Mouse (Mus musculus): ENCODE results near the gene Pde5a. TPM values are rescaled to one million over a fixed set of nuclear protein-coding genes. Genes with fewer than 3 reads are reported as not detected.

Pde5a gene
- polyA plus RNA-seq, 1 experiment from 2014 or later: 27.8 TPM

DNA sequence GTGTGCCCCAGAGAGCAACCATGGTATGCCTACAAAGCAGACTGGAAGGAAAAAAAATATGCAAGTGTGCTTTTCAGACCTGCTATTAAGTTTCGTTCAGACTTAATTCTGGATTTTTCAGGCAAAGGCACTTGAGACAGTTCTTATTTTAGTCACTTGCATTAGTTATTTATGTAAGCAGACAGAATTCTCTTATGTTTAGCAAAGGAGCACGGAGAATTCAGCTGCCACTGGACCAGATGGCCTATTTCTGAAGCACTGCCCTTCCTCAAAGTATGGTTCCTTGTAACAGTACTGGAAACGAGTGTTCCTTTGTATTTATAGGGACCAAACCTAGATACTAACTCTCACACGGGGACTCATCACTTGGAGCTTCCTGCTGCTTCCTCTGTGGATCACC lies 38.2 kb downstream of the Pde5a start:
- Histone ChIP-seq H3K36me3 (peaks cover 14% of the 10 kb centered on the region; the same call in 1 of the 2 replicates), H3K4me2 (no peak overlapping the region), H3K4me3 (no peak overlapping the region), H3K27me3 (no peaks in the 10 kb centered on the region), H3K9me3 (no peaks in the 10 kb centered on the region), H3K9ac (no peak overlapping the region), H3K4me1 (peaks cover 7% of the 10 kb centered on the region; the same call in 1 of the 2 replicates), H3K27ac (0 out of 2 replicates have a peak overlapping the region, but pooled peaks have one; percentile 13)
- WGBS: 36% methylated on average over 4 of the region's 4 CpGs
- ATAC-seq (ENCODE audit: borderline replicate concordance, extremely low read depth, low FRiP score, low TSS enrichment): no peak

DNA sequence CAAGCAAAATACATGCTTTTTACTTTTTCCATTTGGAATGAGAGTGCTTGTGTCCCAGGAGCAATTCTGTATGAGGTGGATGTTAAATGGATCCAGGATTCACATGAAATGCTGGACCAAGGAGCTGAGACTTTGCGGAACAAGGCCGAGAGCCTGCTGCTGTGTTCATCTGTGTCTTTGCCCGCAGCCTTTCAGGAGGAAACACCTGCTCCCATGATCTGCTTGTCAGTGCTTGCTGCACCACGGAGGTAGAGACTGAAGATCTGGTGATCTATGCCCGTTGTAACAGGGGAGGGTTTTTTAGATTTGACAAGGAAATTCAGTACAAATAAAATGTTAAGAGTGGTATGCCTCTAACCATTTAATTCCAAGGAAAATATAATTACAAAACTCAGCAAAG lies 39.1 kb downstream of the Pde5a start:
- WGBS: 74% methylated on average over 5 of the region's 5 CpGs
- H3K27me3 ChIP-seq: no peaks in the 10 kb centered on the region
- no peak overlapping the region for H3K9ac ChIP-seq
- peaks cover 9% of the 10 kb centered on the region; the same call in 1 of the 2 replicates for H3K4me1 ChIP-seq
- no peak overlapping the region for H3K4me3 ChIP-seq
- H3K4me2 ChIP-seq: no peak overlapping the region
- no peaks in the 10 kb centered on the region for H3K9me3 ChIP-seq
- H3K27ac ChIP-seq: no peak overlapping the region
- peaks cover 9% of the 10 kb centered on the region; the same call in 1 of the 2 replicates for H3K36me3 ChIP-seq
- ATAC-seq (ENCODE audit: borderline replicate concordance, extremely low read depth, low FRiP score, low TSS enrichment): no peak

DNA sequence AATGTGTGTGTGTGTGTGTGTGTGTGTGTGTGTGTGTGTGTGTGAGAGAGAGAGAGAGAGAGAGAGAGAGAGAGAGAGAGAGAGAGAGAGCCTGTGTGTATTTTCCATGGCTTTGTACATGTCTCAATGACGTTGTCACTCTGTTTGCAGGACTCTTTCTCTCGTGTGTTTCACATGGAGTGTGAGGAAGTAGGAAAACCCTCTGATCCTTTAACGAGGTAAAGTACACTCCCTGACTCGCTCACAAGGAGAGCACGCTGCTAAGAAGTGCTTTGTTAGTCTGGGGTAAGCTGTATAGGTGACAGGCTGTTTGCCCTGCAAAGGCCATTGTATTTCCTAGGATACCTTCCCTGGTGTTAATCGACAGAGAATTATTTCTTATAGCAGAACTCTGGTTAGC lies 52.7 kb downstream of the Pde5a start:
- Histone ChIP-seq H3K27me3 (no peaks in the 10 kb centered on the region), H3K9ac (no peak overlapping the region), H3K4me3 (no peak overlapping the region), H3K4me2 (no peak overlapping the region), H3K36me3 (peaks cover 20% of the 10 kb centered on the region), H3K27ac (0 out of 2 replicates have a peak overlapping the region, but pooled peaks have one; percentile 11), H3K4me1 (no peaks in the 10 kb centered on the region), H3K9me3 (no peaks in the 10 kb centered on the region)
- ATAC-seq (ENCODE audit: borderline replicate concordance, extremely low read depth, low FRiP score, low TSS enrichment): no peak
- WGBS: 56% methylated on average over 6 of the region's 6 CpGs

DNA sequence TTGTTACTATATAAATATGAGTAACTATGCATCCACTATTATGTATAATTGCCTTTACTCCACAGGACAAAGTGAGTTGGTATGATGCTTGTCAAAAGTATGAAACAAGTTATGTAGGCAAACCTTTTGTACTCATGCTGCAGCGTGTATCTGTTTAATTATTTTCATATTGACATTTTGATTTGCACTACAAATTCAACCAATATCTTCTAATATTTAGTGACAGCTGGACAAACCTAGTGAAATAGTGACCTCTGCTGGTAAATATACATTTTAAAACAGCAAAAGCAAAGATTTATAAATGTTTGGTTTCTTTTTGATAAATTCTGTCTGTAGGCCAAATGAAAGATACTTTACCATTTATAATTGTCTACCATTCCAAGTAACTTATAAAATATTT lies 55.5 kb downstream of the Pde5a start:
- WGBS: 53% methylated on average over 1 of the region's 1 CpGs
- ATAC-seq (ENCODE audit: borderline replicate concordance, extremely low read depth, low FRiP score, low TSS enrichment): no peak
- no peak overlapping the region for H3K27ac ChIP-seq
- peaks cover 29% of the 10 kb centered on the region for H3K36me3 ChIP-seq
- no peaks in the 10 kb centered on the region for H3K4me1 ChIP-seq
- H3K9ac ChIP-seq: no peak overlapping the region
- H3K27me3 ChIP-seq: no peaks in the 10 kb centered on the region
- H3K4me3 ChIP-seq: no peak overlapping the region
- no peaks in the 10 kb centered on the region for H3K9me3 ChIP-seq
- H3K4me2 ChIP-seq: no peak overlapping the region

DNA sequence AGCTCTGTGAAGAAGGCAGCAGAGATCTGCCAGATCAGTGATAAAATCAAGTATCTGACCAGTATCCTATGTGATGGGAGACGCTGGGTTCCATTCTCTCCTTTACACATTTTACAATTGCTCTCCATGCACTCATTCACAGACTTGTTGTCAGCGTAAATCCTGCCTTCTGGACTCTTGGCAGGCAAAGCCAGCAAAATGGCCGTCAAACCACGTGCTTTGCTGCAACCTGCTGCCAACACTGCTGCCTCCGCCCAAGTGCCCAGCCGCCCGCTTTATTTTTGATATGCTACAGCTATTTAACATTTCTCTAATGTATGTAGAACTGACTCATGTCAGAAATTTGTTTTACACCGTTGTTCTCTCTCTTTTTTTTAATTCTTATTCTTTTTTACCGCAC lies 59.6 kb downstream of the Pde5a start:
- WGBS: 91% methylated on average over 9 of the region's 9 CpGs
- Histone ChIP-seq H3K36me3 (peaks cover 30% of the 10 kb centered on the region), H3K4me3 (no peak overlapping the region), H3K4me2 (no peak overlapping the region), H3K27me3 (no peaks in the 10 kb centered on the region), H3K27ac (no peak overlapping the region), H3K9me3 (no peaks in the 10 kb centered on the region), H3K9ac (no peak overlapping the region), H3K4me1 (no peaks in the 10 kb centered on the region)
- ATAC-seq (ENCODE audit: borderline replicate concordance, extremely low read depth, low FRiP score, low TSS enrichment): no peak

DNA sequence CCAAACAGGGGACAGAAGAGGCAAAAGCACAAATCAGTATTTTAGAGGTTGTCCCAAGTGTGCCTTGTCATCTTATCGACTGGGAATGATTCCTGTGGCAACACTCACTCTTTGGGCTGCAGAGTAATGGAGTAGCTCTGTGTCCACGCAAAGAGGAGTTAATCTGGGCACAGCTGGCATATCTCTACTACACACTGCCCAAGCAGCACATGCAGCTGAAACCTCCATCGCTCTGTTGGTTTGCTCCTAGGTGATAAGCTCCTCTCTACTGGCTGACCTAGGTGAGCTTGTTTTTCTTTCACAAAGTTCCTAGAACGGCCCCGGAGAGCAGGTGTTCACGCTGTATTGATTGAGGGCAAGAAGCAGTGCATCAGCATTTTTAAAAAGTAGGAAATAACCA lies 60.8 kb downstream of the Pde5a start:
- H3K4me3 ChIP-seq: no peak overlapping the region

DNA sequence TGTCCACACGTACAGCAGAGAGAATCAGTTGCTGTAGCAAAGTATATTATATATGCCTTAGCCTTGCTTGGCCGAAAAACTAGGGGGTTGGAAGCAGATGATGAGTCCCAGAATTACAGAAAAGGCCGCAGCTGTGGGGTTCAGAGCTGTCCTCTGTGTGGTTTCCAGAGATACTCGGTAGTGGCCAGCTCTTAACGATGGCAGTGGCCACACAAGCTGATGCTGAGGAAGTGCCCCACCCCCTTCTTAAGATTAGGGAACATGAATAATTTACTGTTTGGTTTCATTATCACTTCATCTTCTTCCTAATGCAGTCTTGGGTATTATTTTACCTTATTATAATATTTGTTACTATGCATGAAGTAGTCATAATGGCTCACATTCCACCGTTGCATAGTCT lies 71.3 kb downstream of the Pde5a start:
- H3K4me1 ChIP-seq: 0 out of 2 replicates have a peak, but pooled peaks cover 7% of the 10 kb centered on the region
- no peaks in the 10 kb centered on the region for H3K9me3 ChIP-seq
- WGBS: 77% methylated on average over 6 of the region's 6 CpGs
- ATAC-seq (ENCODE audit: borderline replicate concordance, extremely low read depth, low FRiP score, low TSS enrichment): no peak
- H3K36me3 ChIP-seq: peaks cover 33% of the 10 kb centered on the region
- H3K4me2 ChIP-seq: no peak overlapping the region
- H3K9ac ChIP-seq: no peak overlapping the region
- no peaks in the 10 kb centered on the region for H3K27me3 ChIP-seq
- no peak overlapping the region for H3K4me3 ChIP-seq
- H3K27ac ChIP-seq: no peak overlapping the region

More for the DNA sequence above, 60.8 kb downstream of the Pde5a start:
- WGBS: 91% methylated on average over 6 of the region's 6 CpGs
- Histone ChIP-seq H3K27me3 (no peaks in the 10 kb centered on the region), H3K9ac (no peak overlapping the region), H3K4me2 (no peak overlapping the region), H3K9me3 (no peaks in the 10 kb centered on the region), H3K27ac (no peak overlapping the region), H3K36me3 (peaks cover 32% of the 10 kb centered on the region), H3K4me1 (no peaks in the 10 kb centered on the region)
- no peak for ATAC-seq (ENCODE audit: borderline replicate concordance, extremely low read depth, low FRiP score, low TSS enrichment)

DNA sequence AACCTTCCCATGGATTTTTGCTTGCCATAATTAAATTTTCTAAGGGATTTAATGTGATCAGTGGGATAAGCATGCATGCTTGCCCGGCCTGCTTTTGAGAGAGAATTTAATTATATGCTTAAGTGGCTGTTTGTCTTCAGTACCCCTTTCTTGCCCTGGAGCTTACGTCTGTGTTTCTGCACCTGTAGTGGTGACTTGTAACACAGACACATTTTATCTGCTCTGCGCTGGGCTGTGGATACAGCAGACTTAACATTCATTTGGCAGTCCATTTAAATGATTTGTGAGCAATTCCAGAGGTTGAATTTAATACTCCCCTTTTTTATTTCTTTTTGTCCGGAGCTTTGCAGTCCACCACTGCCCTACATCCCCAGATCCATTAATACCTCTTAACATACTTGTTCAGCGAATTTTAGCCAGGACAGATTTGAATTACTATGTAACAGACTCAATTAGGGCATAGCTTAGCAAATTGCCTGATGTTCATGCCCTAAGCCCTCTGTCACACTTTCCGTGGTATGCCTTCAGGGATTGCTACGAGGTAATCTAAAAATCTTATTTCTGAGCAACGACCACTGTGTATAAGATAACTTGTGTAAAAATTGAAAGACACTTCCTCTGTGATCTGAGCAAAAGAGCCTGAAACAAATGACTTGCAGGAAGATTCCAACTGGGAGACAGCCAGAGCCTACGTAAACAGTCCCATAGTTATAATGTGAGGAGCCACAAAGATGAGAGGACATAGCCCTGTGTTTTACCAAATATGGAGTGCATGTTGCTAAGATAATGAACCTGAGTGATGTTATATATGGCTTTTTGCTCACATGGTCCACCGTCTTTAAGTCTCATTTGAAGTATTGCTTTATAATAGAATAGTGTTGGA lies 72.0 kb downstream of the Pde5a start:
- 54% methylated on average over 10 of the region's 10 CpGs for WGBS
- H3K4me1 ChIP-seq: 0 out of 2 replicates have a peak, but pooled peaks cover 7% of the 10 kb centered on the region
- no peaks in the 10 kb centered on the region for H3K9me3 ChIP-seq
- peaks cover 28% of the 10 kb centered on the region for H3K36me3 ChIP-seq
- H3K4me3 ChIP-seq: no peak overlapping the region
- peak; percentile 57; the same call in 1 of the 2 replicates for ATAC-seq (ENCODE audit: borderline replicate concordance, extremely low read depth, low FRiP score, low TSS enrichment)
- H3K4me2 ChIP-seq: no peak overlapping the region
- H3K27ac ChIP-seq: peak overlapping the region; percentile 66; the same call in 1 of the 2 replicates
- no peak overlapping the region for H3K9ac ChIP-seq
- H3K27me3 ChIP-seq: no peaks in the 10 kb centered on the region

DNA sequence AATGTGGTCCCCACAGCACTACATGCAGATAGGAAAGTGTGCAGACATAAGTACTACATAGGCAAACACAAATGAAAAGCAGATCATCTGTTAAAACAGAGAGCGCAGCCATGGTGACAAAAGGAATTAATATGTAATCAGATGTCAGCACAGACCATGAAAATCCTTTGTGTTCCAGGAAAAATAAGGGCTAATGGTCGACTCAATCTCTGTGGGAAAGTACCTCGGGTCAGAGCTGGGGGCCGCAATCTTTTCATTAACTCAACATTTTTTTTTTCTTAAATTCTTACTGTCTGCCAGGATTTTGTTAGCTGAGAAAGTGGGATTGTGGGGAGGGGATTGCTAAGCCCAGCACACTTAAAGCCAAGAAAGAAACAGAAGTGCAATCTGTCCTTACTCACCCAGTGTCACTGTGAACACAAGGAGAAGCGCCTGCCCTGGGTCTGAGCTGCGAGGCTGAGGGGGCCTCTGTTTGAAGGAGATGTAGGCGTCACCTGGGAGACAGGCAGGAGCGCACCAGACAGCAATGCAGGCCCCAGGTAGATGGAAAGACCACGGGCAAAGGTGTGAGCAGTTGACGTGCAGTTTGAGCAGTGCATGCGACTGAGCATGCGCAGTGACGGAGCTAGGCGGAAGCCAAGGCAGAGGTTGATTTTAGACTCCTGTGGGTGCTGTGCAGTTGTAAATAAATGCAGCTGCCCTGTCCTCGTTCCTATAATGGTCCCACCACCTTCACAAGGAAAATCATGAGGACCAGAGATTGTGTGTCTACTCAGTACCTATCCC lies 72.9 kb downstream of the Pde5a start:
- no peaks in the 10 kb centered on the region for H3K27me3 ChIP-seq
- ATAC-seq (ENCODE audit: borderline replicate concordance, extremely low read depth, low FRiP score, low TSS enrichment): no peak
- no peak overlapping the region for H3K4me3 ChIP-seq
- no peaks in the 10 kb centered on the region for H3K9me3 ChIP-seq
- H3K4me1 ChIP-seq: 0 out of 2 replicates have a peak, but pooled peaks cover 7% of the 10 kb centered on the region
- H3K4me2 ChIP-seq: no peak overlapping the region
- no peak overlapping the region for H3K9ac ChIP-seq
- peak overlapping the region; percentile 66 for H3K27ac ChIP-seq
- WGBS: 77% methylated on average over 15 of the region's 15 CpGs
- peaks cover 30% of the 10 kb centered on the region for H3K36me3 ChIP-seq

DNA sequence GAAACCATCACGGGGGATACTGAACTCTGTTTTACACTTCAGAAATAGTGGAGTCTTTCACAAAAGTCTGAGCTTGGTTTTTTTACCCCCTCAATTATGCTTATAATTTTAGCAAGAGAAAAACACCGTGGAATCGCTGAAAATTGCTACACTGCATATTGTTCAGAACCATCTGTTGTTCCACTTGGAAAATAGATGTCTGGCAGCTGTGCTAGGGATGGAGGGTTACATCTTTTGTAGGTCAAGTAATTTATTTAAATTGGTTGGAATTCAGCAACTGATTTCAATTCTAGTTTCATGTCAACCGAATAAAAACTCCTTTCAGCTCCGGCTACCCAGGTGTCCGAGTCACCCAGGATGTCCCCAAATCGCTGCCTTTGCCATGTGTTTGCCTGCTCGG lies 78.6 kb downstream of the Pde5a start:
- H3K36me3 ChIP-seq: peaks cover 18% of the 10 kb centered on the region; the same call in 1 of the 2 replicates
- no peaks in the 10 kb centered on the region for H3K27me3 ChIP-seq
- H3K4me2 ChIP-seq: no peak overlapping the region
- H3K9me3 ChIP-seq: no peaks in the 10 kb centered on the region
- no peak overlapping the region for H3K9ac ChIP-seq
- H3K4me3 ChIP-seq: no peak overlapping the region
- 89% methylated on average over 8 of the region's 8 CpGs for WGBS
- no peaks in the 10 kb centered on the region for H3K4me1 ChIP-seq
- no peak overlapping the region for H3K27ac ChIP-seq
- ATAC-seq (ENCODE audit: borderline replicate concordance, extremely low read depth, low FRiP score, low TSS enrichment): no peak

DNA sequence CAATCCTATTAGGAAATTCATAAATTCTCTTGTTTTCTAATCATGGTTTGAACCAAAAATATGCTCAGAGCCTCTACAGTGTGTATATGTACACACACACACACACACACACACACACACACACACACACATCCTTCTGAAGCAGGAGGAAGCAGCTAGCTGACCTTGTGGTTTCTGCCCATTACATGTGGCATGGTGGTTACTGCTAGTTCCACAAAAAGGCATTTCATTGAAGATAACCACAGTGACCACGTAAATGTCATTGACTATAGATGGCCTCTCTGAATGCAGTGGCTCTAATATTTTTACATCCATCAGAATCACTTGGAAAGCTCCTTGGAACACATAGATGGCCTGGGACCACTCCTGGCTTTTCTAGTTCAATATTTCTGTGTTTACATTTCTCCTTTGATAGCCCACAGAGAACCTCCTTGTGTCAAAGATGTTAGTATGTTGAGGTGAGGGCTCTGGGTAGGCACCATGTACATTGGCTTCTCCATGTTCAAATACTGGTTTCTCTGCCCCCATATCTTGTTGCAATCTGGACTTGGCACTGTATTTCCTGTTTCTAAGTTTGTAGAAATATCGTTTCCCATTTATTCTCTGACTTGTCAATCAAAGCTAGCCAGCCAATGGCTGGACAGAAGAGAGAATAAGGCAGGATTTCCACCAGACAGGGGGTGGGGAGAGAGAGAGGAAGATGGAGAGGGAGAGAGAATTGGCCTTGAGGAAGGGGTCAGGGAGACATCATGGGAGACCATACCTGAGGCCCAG lies 81.5 kb downstream of the Pde5a start:
- Histone ChIP-seq H3K4me1 (peaks cover 18% of the 10 kb centered on the region), H3K9me3 (no peaks in the 10 kb centered on the region), H3K27me3 (no peaks in the 10 kb centered on the region), H3K27ac (no peak overlapping the region), H3K4me3 (no peak overlapping the region), H3K36me3 (peaks cover 9% of the 10 kb centered on the region; the same call in 1 of the 2 replicates), H3K4me2 (no peak overlapping the region), H3K9ac (no peak overlapping the region)
- 85% methylated on average over 2 of the region's 2 CpGs for WGBS
- no peak for ATAC-seq (ENCODE audit: borderline replicate concordance, extremely low read depth, low FRiP score, low TSS enrichment)

Measured in lung, embryonic 15.5 days (tissue).